Mouse (Mus musculus) Muller cell, postnatal 12 days (primary cell): Measurements from ENCODE around the gene Arhgap23.
A peak's percentile ranks its signal among the peaks of the same experiment; 100 is the strongest.

Experiments
- DNase-seq: peaks from one replicate; pipeline ENCODE4 v3.0.0-alpha.2; 2015; ENCODE audit errors: inconsistent ontology term

Gene Arhgap23

GRCm38 (mm10) chr11:97434704-97435454, 19.5 kb downstream of the Arhgap23 start:
- DNase-seq: peak; percentile 90

GRCm38 (mm10) chr11:97435808-97436491, 20.6 kb downstream of the Arhgap23 start:
- DNase-seq: no peak

GRCm38 (mm10) chr11:97437745-97438144, 22.4 kb downstream of the Arhgap23 start:
- peak; percentile 95 for DNase-seq

GRCm38 (mm10) chr11:97438868-97439267, 23.5 kb downstream of the Arhgap23 start:
- no peak for DNase-seq

GRCm38 (mm10) chr11:97439935-97440334, 24.6 kb downstream of the Arhgap23 start:
- DNase-seq: peak; percentile 77

- peak; percentile 67 for DNase-seq
Measured at GRCm38 (mm10) chr11:97440441-97440881, 25.1 kb downstream of the Arhgap23 start.

DNA sequence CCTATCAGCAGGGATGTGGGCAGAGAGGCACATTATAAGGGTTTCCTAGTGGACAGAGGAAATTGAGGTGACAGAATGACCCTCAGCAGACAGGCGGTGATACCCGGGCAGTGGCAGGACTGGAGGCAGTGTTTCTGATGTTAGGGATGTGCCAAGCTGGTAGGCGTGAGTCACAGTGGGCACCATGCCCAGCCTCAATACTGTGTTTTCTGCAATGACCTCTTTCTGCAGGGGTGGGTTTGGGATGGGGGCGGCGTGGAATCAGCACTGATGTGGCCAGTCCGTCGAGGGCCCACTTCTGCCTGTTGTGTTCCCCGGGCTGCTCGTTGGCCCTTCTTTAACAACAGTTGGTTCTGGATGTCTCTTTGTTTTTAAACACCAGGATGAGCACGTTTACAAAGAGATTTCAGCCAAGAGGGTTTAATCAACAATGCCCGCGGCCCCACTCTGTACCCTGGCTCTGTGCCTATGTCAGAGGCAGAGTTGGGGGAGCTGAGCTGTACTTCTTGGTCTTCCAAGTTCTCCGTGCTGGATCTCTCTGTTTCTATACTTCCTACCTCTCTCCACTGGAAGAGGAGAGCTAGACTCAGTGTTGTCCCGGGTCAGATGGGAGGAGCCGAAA, 25.8 kb downstream of the Arhgap23 start:
- DNase-seq: peak; percentile 89

DNA sequence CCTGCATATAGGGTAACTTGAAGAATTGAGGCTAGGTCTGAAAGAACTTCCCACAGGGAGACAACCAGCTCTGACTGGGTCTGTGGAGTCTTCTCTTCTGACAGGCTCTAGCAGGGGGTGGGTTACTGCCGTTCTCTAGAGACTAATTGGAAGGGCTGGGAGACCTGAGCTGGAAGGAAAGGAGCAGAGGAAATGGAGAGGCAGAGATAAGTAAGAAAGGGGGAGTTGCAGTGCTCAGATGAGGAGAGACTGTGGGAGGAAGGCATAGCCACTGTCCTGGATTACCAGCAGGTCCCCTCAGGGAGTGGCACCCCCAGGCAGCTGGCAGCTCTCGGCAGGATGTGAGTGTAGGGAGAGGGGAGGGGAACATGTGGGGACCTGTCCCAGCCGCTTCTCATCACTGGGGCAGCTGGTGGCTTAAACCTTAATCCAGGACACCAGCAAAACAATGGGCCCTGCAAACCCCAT, 26.4 kb downstream of the Arhgap23 start:
- DNase-seq: peak; percentile 78

DNA sequence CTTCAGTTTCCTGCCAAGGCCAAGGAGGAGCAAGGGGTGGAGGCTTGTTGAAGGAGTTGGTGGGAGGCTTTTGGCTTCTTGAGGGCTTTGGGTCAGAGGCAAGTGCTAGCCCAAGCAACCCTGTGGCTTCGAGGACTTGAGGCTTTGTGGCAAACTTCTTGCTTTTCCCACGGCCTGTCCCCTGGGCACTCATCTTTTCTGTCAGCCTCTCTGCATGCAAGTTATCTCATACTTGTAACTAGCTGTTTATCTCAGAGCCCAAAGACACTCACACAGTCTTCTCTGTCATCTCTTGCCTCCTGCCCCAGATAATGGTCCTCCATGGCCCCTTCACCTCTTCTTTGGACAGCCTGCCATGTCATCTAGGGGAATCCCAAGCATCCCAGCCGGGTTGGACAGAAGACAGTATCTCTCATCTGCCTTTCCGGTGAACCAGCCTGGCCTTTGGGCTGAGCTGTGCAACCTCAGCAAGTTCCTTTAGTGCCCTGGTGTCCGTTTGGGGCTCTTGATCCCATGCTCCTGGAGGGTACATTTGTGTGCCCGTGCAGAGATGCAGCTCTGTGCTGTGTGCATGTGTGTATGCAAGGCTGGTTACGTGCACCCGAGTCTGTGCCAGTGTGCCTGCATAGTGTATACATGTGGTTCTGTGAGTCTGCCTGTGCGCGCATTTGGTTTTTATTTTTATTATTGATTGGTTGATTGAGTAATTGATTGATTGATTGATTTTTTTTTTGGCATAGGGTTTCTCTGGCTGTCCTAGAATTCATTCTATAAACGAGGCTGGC, 27.8 kb downstream of the Arhgap23 start:
- no peak for DNase-seq

DNA sequence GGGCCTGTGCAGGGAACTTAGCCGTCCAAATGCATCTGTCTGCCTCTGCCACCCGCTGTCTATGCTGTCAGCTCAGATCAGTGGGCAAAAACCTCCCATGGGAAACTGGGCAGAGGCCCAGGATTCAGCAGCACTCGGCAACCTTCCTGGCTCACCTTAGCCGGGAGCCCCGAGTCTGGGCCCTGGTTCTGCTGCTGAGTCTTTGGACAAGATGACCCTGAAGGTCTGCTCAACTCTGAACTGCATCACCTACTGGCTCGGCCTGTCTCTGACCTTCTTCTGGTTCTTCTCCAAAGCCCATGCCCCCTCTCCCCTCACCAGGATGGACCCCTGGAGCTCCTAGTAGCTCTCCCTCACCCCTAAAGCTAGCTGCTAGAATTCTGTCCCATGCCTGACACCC, 30.3 kb downstream of the Arhgap23 start:
- no peak for DNase-seq

DNA sequence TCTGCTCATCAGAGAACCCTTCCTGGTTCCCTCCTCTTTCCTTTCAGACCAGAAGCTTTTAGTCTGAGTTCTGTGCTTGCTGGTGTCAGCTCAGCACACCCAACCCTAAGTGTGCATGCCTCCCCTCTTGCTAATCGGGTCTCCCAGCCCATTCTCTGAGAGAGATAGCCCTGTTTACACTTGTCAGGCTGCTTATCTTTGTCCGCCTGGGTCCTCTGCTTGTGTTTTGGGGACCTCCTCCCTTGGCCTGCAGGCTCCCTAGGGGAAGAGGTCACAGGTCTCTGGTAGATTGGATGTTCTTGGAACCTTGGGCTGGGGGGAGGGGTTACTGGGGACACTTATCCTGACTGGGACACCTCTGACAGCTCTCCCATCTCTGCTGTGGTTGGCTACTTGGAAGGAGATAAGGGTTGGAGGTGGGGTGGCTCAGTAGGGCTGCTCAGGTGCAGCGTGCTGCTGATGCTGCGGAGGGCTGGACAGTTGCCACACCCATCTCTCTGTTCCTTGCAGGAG, 30.7 kb downstream of the Arhgap23 start:
- no peak for DNase-seq

GRCm38 (mm10) chr11:97447979-97448378, 32.6 kb downstream of the Arhgap23 start:
- DNase-seq: no peak

DNA sequence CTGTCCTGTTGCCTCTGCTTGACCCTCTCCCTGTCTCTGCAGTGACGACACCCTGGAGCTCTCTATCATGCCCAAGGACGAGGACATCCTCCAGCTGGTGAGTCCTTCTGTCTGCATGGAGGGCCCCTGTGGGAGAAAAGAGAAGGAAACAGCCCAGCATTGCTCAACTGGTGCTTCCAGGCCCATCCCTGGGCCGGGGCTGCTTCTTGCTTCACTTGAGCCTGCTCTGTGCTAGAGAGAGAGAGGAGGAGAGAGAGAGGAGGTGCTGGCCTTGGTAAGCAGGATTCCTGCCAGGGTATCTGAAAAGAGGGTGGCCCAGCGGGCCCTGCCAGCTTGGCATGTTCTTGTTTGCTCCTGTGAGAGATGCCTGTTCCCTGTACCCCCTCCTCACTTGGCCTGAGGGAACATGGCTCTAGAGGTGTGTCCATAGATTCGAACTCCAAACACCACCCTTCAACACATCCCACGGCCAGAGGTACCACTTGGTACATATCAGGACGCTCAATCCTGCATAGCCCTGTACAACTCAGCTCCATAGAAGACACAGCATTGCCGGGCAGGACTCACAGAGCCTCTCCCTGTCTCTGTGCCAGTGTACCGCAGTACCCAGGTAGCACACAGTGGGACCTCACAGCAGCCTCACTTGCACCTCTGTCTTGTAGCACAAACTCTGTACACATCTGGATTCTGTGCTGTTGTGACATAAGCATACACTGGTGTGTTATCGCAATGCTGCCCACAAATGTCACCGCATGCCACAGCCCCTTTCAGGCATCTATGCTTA, 33.5 kb downstream of the Arhgap23 start:
- DNase-seq: no peak

- peak; percentile 96 for DNase-seq
Measured at GRCm38 (mm10) chr11:97449601-97450293, 34.4 kb downstream of the Arhgap23 start.

DNA sequence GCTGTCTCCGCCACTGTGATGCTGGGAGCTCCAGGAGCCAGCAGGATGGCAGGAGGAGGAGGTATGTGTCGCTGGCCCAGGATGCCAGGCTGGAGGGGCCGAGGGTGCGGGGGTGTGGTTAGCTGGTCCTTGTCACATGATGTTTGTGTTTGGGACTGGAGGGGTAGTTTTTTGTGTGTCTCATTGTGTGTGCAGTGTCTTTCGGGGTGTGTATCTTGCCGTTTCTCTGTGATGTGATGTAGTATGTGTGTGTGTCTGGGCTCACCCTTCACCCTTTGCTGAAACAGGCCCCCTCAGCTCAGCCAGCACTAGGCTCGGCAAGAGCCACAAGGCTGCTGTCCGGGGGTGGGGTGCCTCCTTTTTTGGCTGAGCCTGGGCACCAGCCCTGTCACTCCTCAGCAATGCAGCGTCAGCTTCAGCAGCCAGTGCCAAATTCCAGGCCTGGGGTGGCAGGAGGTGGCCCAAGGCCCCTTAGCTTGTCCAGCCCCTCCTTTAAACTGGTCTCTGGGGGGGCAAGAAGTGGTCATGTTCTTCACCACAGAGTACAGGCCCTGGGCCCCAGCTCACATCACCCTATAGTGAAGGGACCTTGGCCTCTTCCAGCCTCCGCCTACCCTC, 35.1 kb downstream of the Arhgap23 start:
- peak; percentile 94 for DNase-seq

- no peak for DNase-seq
Measured at GRCm38 (mm10) chr11:97451625-97452024, 36.3 kb downstream of the Arhgap23 start.

GRCm38 (mm10) chr11:97457120-97457519, 41.8 kb downstream of the Arhgap23 start:
- no peak for DNase-seq

DNA sequence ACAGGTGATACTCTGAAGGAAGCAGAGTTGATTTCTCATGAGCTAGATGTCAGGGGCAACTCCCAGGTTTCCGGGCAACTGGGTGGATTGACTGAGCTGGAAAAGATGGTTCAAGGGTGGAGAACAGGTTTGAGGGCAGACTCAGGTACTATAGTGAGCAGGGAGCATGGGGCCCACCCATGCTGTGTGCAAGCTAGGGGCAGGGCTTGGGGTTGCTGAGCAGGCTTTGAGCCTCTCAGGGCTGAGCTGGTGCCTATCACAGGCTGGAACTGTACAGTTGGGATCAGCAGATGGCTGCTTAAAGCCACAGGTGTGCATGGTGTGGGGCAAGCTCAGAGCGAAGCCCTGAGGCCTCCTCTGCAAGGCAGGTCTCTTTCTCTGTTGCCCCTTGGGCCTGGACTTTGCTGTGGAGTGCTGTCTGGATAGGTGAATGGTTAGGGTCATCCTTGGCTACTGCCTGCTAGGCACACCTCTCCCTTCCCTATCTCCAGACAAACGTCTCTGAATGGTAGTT, 46.0 kb downstream of the Arhgap23 start:
- DNase-seq: no peak

- no peak for DNase-seq
Measured at GRCm38 (mm10) chr11:97462538-97462937, 47.2 kb downstream of the Arhgap23 start.
